Mouse (Mus musculus) MEL (cell line): ENCODE data around the gene Prr18. TPM values are rescaled to one million over a fixed set of nuclear protein-coding genes. Genes with fewer than 3 reads are reported as not detected.

Source experiments
- DNase-seq: peaks from one replicate; pipeline ENCODE4 v3.0.0; 2011; ENCODE audit warnings: low read depth, low spot score
- H3K27ac ChIP-seq: 2 replicates; pipeline ENCODE4 v1.5.1; 2012; ENCODE audit warnings: low read depth, mild to moderate bottlenecking, control low read depth, low read length, moderate library complexity; ENCODE audit not compliant: control insufficient read depth
- H3K27me3 ChIP-seq, 2 experiments: fragments of 150-350 bp in 1 of 2; sonication (generic) in 1 of 2; 2 replicates each; pipeline ENCODE4 v1.6.1; 2012; ENCODE audit warnings: low read length in 2 of 2, mild to moderate bottlenecking in 2 of 2, improper control_type of control experiment in 1 of 2, moderate library complexity in 1 of 2; ENCODE audit not compliant: insufficient read depth in 2 of 2, control insufficient read depth in 1 of 2
- H3K36me3 ChIP-seq, 2 experiments: 2 replicates each; pipeline ENCODE4 v1.6.1; 2012 to 2014; ENCODE audit warnings: low read length in 2 of 2, improper control_type of control experiment in 1 of 2, inconsistent platforms in 1 of 2, mild to moderate bottlenecking in 1 of 2; ENCODE audit not compliant: insufficient read depth in 2 of 2, control insufficient read depth in 1 of 2
- H3K4me1 ChIP-seq, 2 experiments: fragments of 150-350 bp in 1 of 2; sonication (generic) in 1 of 2; 2 replicates each; pipeline ENCODE4 v1.6.1; 2012; ENCODE audit warnings: low read length in 2 of 2, improper control_type of control experiment in 1 of 2, mild to moderate bottlenecking in 1 of 2; ENCODE audit not compliant: insufficient read depth in 2 of 2, control insufficient read depth in 1 of 2
- H3K4me3 ChIP-seq, 2 experiments: fragments of 150-350 bp in 1 of 2; sonication (generic) in 1 of 2; 2 replicates each; pipeline ENCODE4 v1.5.1; 2012; ENCODE audit warnings: low read depth in 2 of 2, low read length in 2 of 2, mild to moderate bottlenecking in 2 of 2, moderate library complexity in 2 of 2, control low read depth in 1 of 2, improper control_type of control experiment in 1 of 2; ENCODE audit not compliant: control insufficient read depth in 1 of 2, insufficient read depth in 1 of 2
- H3K79me2 ChIP-seq: 2 replicates; pipeline ENCODE4 v1.6.1; 2012; ENCODE audit warnings: mild to moderate bottlenecking, low read length, moderate library complexity; ENCODE audit not compliant: control insufficient read depth, poor library complexity, insufficient read depth
- H3K9ac ChIP-seq: 2 replicates; pipeline ENCODE4 v1.6.1; 2012; ENCODE audit warnings: low read depth, mild to moderate bottlenecking, control low read depth, low read length, moderate library complexity; ENCODE audit not compliant: control insufficient read depth, poor library complexity, severe bottlenecking
- H3K9me3 ChIP-seq: fragments of 150-350 bp; sonication (generic); replicated peaks from 2 replicates; pipeline ENCODE4 v1.6.1; 2012; ENCODE audit warnings: mild to moderate bottlenecking, low read length, improper control_type of control experiment, moderate library complexity; ENCODE audit not compliant: insufficient read depth
- BHLHE40 ChIP-seq: IDR thresholded peaks from 2 replicates; pipeline ENCODE4 v1.6.1; 2012; ENCODE audit warnings: low read depth, mild to moderate bottlenecking, inconsistent platforms, low read length, improper control_type of control experiment, borderline replicate concordance
- CHD2 ChIP-seq: IDR thresholded peaks from 2 replicates; pipeline ENCODE4 v1.6.1; 2011; ENCODE audit warnings: low read length, improper control_type of control experiment
- ELF1 ChIP-seq: IDR thresholded peaks from 2 replicates; pipeline ENCODE4 v1.6.1; 2014; ENCODE audit warnings: low read depth, mild to moderate bottlenecking, inconsistent platforms, low read length, improper control_type of control experiment, moderate library complexity
- EP300 ChIP-seq, 2 experiments: IDR thresholded peaks; 2 replicates each; pipeline ENCODE4 v1.6.1; 2011; ENCODE audit warnings: improper control_type of control experiment in 2 of 2, low read length in 2 of 2, low read depth in 1 of 2, mild to moderate bottlenecking in 1 of 2
- GABPA ChIP-seq: IDR thresholded peaks from 2 replicates; pipeline ENCODE4 v1.6.1; 2012; ENCODE audit warnings: low read depth, mild to moderate bottlenecking, inconsistent platforms, low read length, improper control_type of control experiment, moderate library complexity
- GATA1 ChIP-seq: IDR thresholded peaks from 2 replicates; pipeline ENCODE4 v1.6.1; 2011; ENCODE audit warnings: low read depth, low read length, improper control_type of control experiment
- HCFC1 ChIP-seq: IDR thresholded peaks from 2 replicates; pipeline ENCODE4 v1.6.1; 2012; ENCODE audit warnings: low read depth, mild to moderate bottlenecking, inconsistent platforms, low read length, improper control_type of control experiment, moderate library complexity
- JUND ChIP-seq: IDR thresholded peaks from 2 replicates; pipeline ENCODE4 v1.6.1; 2011; ENCODE audit warnings: low read depth, mild to moderate bottlenecking, improper control_type of control experiment, low read length
- MAFK ChIP-seq: IDR thresholded peaks from 2 replicates; pipeline ENCODE4 v1.6.1; 2011; ENCODE audit warnings: low read depth, mild to moderate bottlenecking, low read length, improper control_type of control experiment, borderline replicate concordance
- MAX ChIP-seq: IDR thresholded peaks from 2 replicates; pipeline ENCODE4 v1.6.1; 2011; ENCODE audit warnings: low read length, improper control_type of control experiment
- MEF2A ChIP-seq: IDR thresholded peaks from 2 replicates; pipeline ENCODE4 v1.6.1; 2014; ENCODE audit warnings: low read depth, mild to moderate bottlenecking, inconsistent platforms, low read length, improper control_type of control experiment; ENCODE audit not compliant: poor library complexity, insufficient replicate concordance, severe bottlenecking; ENCODE audit errors: extremely low read depth
- MYB ChIP-seq: IDR thresholded peaks from 2 replicates; pipeline ENCODE4 v1.6.1; 2011; ENCODE audit warnings: mild to moderate bottlenecking, low read depth, low read length, improper control_type of control experiment
- MYC ChIP-seq: IDR thresholded peaks from 2 replicates; pipeline ENCODE4 v1.6.1; 2011; ENCODE audit warnings: low read depth, mild to moderate bottlenecking, low read length, improper control_type of control experiment, moderate library complexity
- NRF1 ChIP-seq: IDR thresholded peaks from 2 replicates; pipeline ENCODE4 v1.6.1; 2014; ENCODE audit warnings: low read depth, mild to moderate bottlenecking, inconsistent platforms, low read length, improper control_type of control experiment, moderate library complexity; ENCODE audit not compliant: poor library complexity, insufficient read depth, severe bottlenecking
- POLR2AphosphoS2 ChIP-seq: IDR thresholded peaks from 2 replicates; pipeline ENCODE4 v1.6.1; 2011; ENCODE audit warnings: low read length, improper control_type of control experiment
- POLR2AphosphoS5 ChIP-seq: IDR thresholded peaks from 2 replicates; pipeline ENCODE4 v1.6.1; 2012; ENCODE audit warnings: low read depth, borderline replicate concordance, mild to moderate bottlenecking, inconsistent platforms, low read length, moderate library complexity, mixed read lengths
- RAD21 ChIP-seq: IDR thresholded peaks from 2 replicates; pipeline ENCODE4 v1.6.1; 2011; ENCODE audit warnings: mild to moderate bottlenecking, low read depth, low read length, improper control_type of control experiment
- TAL1 ChIP-seq: IDR thresholded peaks from 2 replicates; pipeline ENCODE4 v1.6.1; 2012; ENCODE audit warnings: mild to moderate bottlenecking, inconsistent platforms, low read length, moderate library complexity, mixed read lengths
- TCF12 ChIP-seq: IDR thresholded peaks from 2 replicates; pipeline ENCODE4 v1.6.1; 2014; ENCODE audit warnings: low read depth, mild to moderate bottlenecking, inconsistent platforms, low read length, improper control_type of control experiment, moderate library complexity
- UBTF ChIP-seq: IDR thresholded peaks from 2 replicates; pipeline ENCODE4 v1.6.1; 2012; ENCODE audit warnings: low read depth, mild to moderate bottlenecking, inconsistent platforms, low read length, improper control_type of control experiment, moderate library complexity, borderline replicate concordance; ENCODE audit not compliant: insufficient read depth
- USF2 ChIP-seq, 2 experiments: IDR thresholded peaks; 2 replicates each; pipeline ENCODE4 v1.6.1; 2011 to 2012; ENCODE audit warnings: improper control_type of control experiment in 2 of 2, low read length in 2 of 2, borderline replicate concordance in 1 of 2, inconsistent platforms in 1 of 2, low read depth in 1 of 2, mild to moderate bottlenecking in 1 of 2; ENCODE audit not compliant: insufficient read depth in 1 of 2
- ZKSCAN1 ChIP-seq: IDR thresholded peaks from 2 replicates; pipeline ENCODE4 v1.6.1; 2012; ENCODE audit warnings: low read depth, mild to moderate bottlenecking, inconsistent platforms, low read length, improper control_type of control experiment, moderate library complexity
- polyA plus RNA-seq, 2 experiments: library from polyadenylated mRNA; stranded (reverse) in 1 of 2; unstranded in 1 of 2; fragments of >175 nt in 1 of 2; fragments of >200 nt in 1 of 2; gene quantifications; 2 replicates each; pipeline versions ENCODE4 v1.2.1 to v1.2.4; 2012; ENCODE audit warnings: low replicate concordance in 2 of 2, low read depth in 1 of 2; ENCODE audit not compliant: insufficient read length in 2 of 2, insufficient read depth in 1 of 2, missing spikeins in 1 of 2
- total RNA-seq: library from RNA; depleted of rRNA; stranded (reverse); fragments of 300-350 nt; gene quantifications from 2 replicates; pipeline ENCODE4 v1.2.3, GENCODE M21; 2012

The Prr18 gene
- total and polyA plus RNA-seq, 3 experiments = 0.04 to 0.10 TPM; not detected in 1

- Histone ChIP-seq H3K27me3 (peaks cover 0 to 1% of the 10 kb centered on the region in 2 experiments; a peak in 1 of 4 replicates), H3K4me3 (no peak overlapping the region), H3K9me3 (no peaks in the 10 kb centered on the region), H3K79me2 (no peaks in the 10 kb centered on the region), H3K4me1 (no peaks in the 10 kb centered on the region), H3K27ac (no peak overlapping the region), H3K36me3 (no peaks in the 10 kb centered on the region), H3K9ac (no peak overlapping the region)
- no peak for DNase-seq
- TF ChIP-seq TCF12 (no peak), ZKSCAN1 (no peak)
These were observed 51.9 kb downstream of the Prr18 start for GRCm38 (mm10) chr17:8388990-8389789.

GRCm38 (mm10) chr17:8389790-8390095 lies 52.5 kb downstream of the Prr18 start:
- no peak for DNase-seq
- Histone ChIP-seq H3K27ac (no peak overlapping the region), H3K79me2 (no peaks in the 10 kb centered on the region), H3K9ac (no peak overlapping the region), H3K27me3 (peaks cover 0 to 1% of the 10 kb centered on the region in 2 experiments; a peak in 1 of 4 replicates), H3K36me3 (no peaks in the 10 kb centered on the region), H3K9me3 (no peaks in the 10 kb centered on the region), H3K4me3 (no peak overlapping the region), H3K4me1 (no peaks in the 10 kb centered on the region)
- TF ChIP-seq ELF1 = no peak
- TF ChIP-seq BHLHE40 = no peak
- TF ChIP-seq GABPA = no peak
- no peak for TF ChIP-seq JUND
- TF ChIP-seq CHD2 = no peak
- TF ChIP-seq MEF2A = no peak
- no peak for TF ChIP-seq RAD21
- no peak for TF ChIP-seq MYB
- no peak for TF ChIP-seq USF2 (IDR thresholded peaks at IDR 0.05; ENCODE audit: borderline replicate concordance in 1 of 2, insufficient read depth in 1 of 2, low read depth in 1 of 2, low read length in 2 of 2)
- no peak for TF ChIP-seq TAL1
- TF ChIP-seq MYC = no peak
- no peak for TF ChIP-seq GATA1
- TF ChIP-seq TCF12 = no peak

GRCm38 (mm10) chr17:8390487-8390886 lies 53.2 kb downstream of the Prr18 start:
- Histone ChIP-seq H3K27ac (no peak overlapping the region), H3K9me3 (no peaks in the 10 kb centered on the region), H3K27me3 (peaks cover 0 to 1% of the 10 kb centered on the region in 2 experiments; a peak in 3 of 4 replicates), H3K36me3 (no peaks in the 10 kb centered on the region), H3K4me3 (no peak overlapping the region), H3K9ac (no peak overlapping the region), H3K4me1 (no peaks in the 10 kb centered on the region), H3K79me2 (no peaks in the 10 kb centered on the region)
- DNase-seq = no peak
- no peak for TF ChIP-seq MAFK
- TF ChIP-seq EP300 (IDR thresholded peaks at IDR 0.05; ENCODE audit: low read depth in 1 of 2, low read length in 2 of 2) = no peak
- no peak for TF ChIP-seq ELF1
- no peak for TF ChIP-seq GABPA
- TF ChIP-seq CHD2 = no peak
- TF ChIP-seq UBTF = no peak
- no peak for TF ChIP-seq MAX
- TF ChIP-seq GATA1 = no peak
- TF ChIP-seq NRF1 = no peak
- no peak for TF ChIP-seq MYB
- no peak for TF ChIP-seq USF2 (IDR thresholded peaks at IDR 0.05; ENCODE audit: borderline replicate concordance in 1 of 2, insufficient read depth in 1 of 2, low read depth in 1 of 2, low read length in 2 of 2)
- no peak for TF ChIP-seq POLR2AphosphoS5
- TF ChIP-seq HCFC1 = no peak
- TF ChIP-seq POLR2AphosphoS2 = no peak
